Mouse (Mus musculus): Measurements from ENCODE around the gene Nrxn3.

- TF ChIP-seq POLR2A (IDR thresholded peaks at IDR 0.05; ENCODE audit: borderline replicate concordance, control insufficient read depth, low read depth, low read length) (no peak), CTCF (IDR thresholded peaks at IDR 0.05; ENCODE audit: control insufficient read depth, insufficient read depth, low read length) (no peak)
Observed at GRCm38 (mm10) chr12:88960817-88961216, 238.1 kb downstream of the Nrxn3 start.
